Mouse (Mus musculus) stomach, postnatal 0 days (tissue): ENCODE measurements at regions not wholly inside any gene's neighbourhood (a gene's known extent, or its start where the extent isn't known, plus 50 kb on each side); places are given as distances from the start of the nearest gene placed in this dataset.

Experiments
- CTCF ChIP-seq: IDR thresholded peaks from 2 replicates; pipeline ENCODE4 v1.5.1; 2016; ENCODE audit warnings: antibody characterized with exemption, low read depth, mild to moderate bottlenecking, moderate library complexity
- EP300 ChIP-seq: optimal IDR thresholded peaks from 2 replicates; pipeline ENCODE3; 2016; ENCODE audit warnings: antibody characterized with exemption

DNA sequence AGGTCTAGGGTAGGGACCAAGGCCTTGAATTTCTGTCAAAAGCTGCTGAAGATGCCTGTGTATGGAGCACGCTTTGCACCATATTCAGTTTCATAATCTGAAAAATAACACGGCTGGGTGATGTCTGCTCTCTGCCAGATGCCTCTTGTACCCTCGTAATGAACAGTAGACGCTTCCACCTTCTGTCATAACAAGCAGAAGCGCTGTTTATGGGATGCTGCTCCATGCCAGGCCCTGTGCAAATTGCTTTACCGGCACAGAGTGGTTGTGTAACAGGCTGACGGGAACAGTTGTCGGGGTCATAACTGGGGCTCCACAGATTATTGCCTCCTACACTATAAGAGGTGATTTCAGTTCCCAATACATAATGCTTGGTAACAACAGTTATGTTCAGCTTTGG is 211.5 kb upstream of the Tnp1 start:
- no peak for TF ChIP-seq CTCF
- no peak for TF ChIP-seq EP300
